Mouse (Mus musculus): ENCODE results near the gene Scd4. TPM values are rescaled to one million over a fixed set of nuclear protein-coding genes. Genes with fewer than 3 reads are reported as not detected.

Scd4 gene
- total and polyA plus RNA-seq, 3 experiments = 0.13 to 0.44 (median 0.23) TPM

GRCm38 (mm10) chr19:44392339-44393009, 59.6 kb downstream of the Scd4 start:
- no peaks in the 10 kb centered on the region for H3K36me3 ChIP-seq (replicated peaks)
- peaks cover 84% of the 10 kb centered on the region for H3K4me1 ChIP-seq (ENCODE audit: insufficient read depth, low read depth, low read length)
- H3K9me3 ChIP-seq (replicated peaks) = no peaks in the 10 kb centered on the region
- no peaks in the 10 kb centered on the region for H3K27me3 ChIP-seq (ENCODE audit: insufficient read depth, low read length)
- no peak for TF ChIP-seq GATA2 (IDR thresholded peaks at IDR 0.05; ENCODE audit: borderline replicate concordance, low read depth, low read length)
- TF ChIP-seq TAL1 (conservative IDR thresholded peaks at IDR 0.05; ENCODE audit: low read depth, low read length) = no peak
- TF ChIP-seq GATA1 (IDR thresholded peaks at IDR 0.05; ENCODE audit: borderline replicate concordance, low read length) = no peak
- no peak for TF ChIP-seq CTCF (IDR thresholded peaks at IDR 0.05; ENCODE audit: low read depth, low read length)
- no peak for TF ChIP-seq POLR2AphosphoS5 (IDR thresholded peaks at IDR 0.05; ENCODE audit: insufficient replicate concordance, low read depth, low read length)
- ATAC-seq (ENCODE audit: extremely low read depth, insufficient number of reproducible peaks, low FRiP score, poor library complexity, severe bottlenecking) (no peak), DNase-seq (ENCODE audit: low spot score) (no peak)
- no peak overlapping the region for H3K4me3 ChIP-seq (ENCODE audit: low read depth, low read length)

GRCm38 (mm10) chr19:44393962-44394422, 61.1 kb downstream of the Scd4 start:
- Histone ChIP-seq H3K9me3 (replicated peaks) (no peaks in the 10 kb centered on the region), H3K4me3 (ENCODE audit: low read depth, low read length) (no peak overlapping the region), H3K36me3 (replicated peaks) (no peaks in the 10 kb centered on the region), H3K27me3 (ENCODE audit: insufficient read depth, low read length) (0 out of 2 replicates have a peak, but pooled peaks cover 2% of the 10 kb centered on the region), H3K4me1 (ENCODE audit: insufficient read depth, low read depth, low read length) (peaks cover 76% of the 10 kb centered on the region)
- DNase-seq (ENCODE audit: low spot score) = peak; percentile 29
- ATAC-seq (ENCODE audit: extremely low read depth, insufficient number of reproducible peaks, low FRiP score, poor library complexity, severe bottlenecking) = no peak; the same call in 1 of the 2 replicates
- TF ChIP-seq GATA2 (IDR thresholded peaks at IDR 0.05; ENCODE audit: borderline replicate concordance, low read depth, low read length) (no peak), CTCF (IDR thresholded peaks at IDR 0.05; ENCODE audit: low read depth, low read length) (no peak), POLR2AphosphoS5 (IDR thresholded peaks at IDR 0.05; ENCODE audit: insufficient replicate concordance, low read depth, low read length) (no peak), GATA1 (IDR thresholded peaks at IDR 0.05; ENCODE audit: borderline replicate concordance, low read length) (no peak), TAL1 (conservative IDR thresholded peaks at IDR 0.05; ENCODE audit: low read depth, low read length) (no peak)

GRCm38 (mm10) chr19:44394972-44395371, 62.1 kb downstream of the Scd4 start:
- Histone ChIP-seq H3K9me3 (replicated peaks) (no peaks in the 10 kb centered on the region; the same call in 1 of the 2 replicates), H3K36me3 (replicated peaks) (no peaks in the 10 kb centered on the region), H3K4me1 (ENCODE audit: insufficient read depth, low read depth, low read length) (peaks cover 66% of the 10 kb centered on the region), H3K4me3 (ENCODE audit: low read depth, low read length) (no peak overlapping the region; the same call in 1 of the 2 replicates), H3K27me3 (ENCODE audit: insufficient read depth, low read length) (peaks cover 4% of the 10 kb centered on the region)
- no peak; the same call in 1 of the 2 replicates for ATAC-seq (ENCODE audit: extremely low read depth, insufficient number of reproducible peaks, low FRiP score, poor library complexity, severe bottlenecking)
- DNase-seq (ENCODE audit: low spot score) = peak; percentile 43
- TF ChIP-seq POLR2AphosphoS5 (IDR thresholded peaks at IDR 0.05; ENCODE audit: insufficient replicate concordance, low read depth, low read length) (no peak), CTCF (IDR thresholded peaks at IDR 0.05; ENCODE audit: low read depth, low read length) (no peak), TAL1 (conservative IDR thresholded peaks at IDR 0.05; ENCODE audit: low read depth, low read length) (peak; percentile 60), GATA1 (IDR thresholded peaks at IDR 0.05; ENCODE audit: borderline replicate concordance, low read length) (no peak)

Other genes starting within 250 kb of the Scd4 start
- gene Chuk, start 225.6 kb upstream of the Scd4 start, total RNA-seq (2014; fragmentation: Nextera tagmentation) = 48.4 and 54.9 TPM in 2 replicates
- gene Chuk, start 225.6 kb upstream of the Scd4 start, total RNA-seq (2017) = 77.6 and 94.1 TPM in 2 replicates
- 13.8 and 14.3 TPM in 2 replicates for gene Chuk, start 225.6 kb upstream of the Scd4 start, polyA plus RNA-seq (2012)
- gene Cwf19l1, start 197.2 kb upstream of the Scd4 start, total RNA-seq (2014; fragmentation: Nextera tagmentation) = 23.0 and 35.2 TPM in 2 replicates
- gene Cwf19l1, start 197.2 kb upstream of the Scd4 start, total RNA-seq (2017) = 24.5 and 35.3 TPM in 2 replicates
- 5.4 and 7.4 TPM in 2 replicates for gene Cwf19l1, start 197.2 kb upstream of the Scd4 start, polyA plus RNA-seq (2012)
- gene Bloc1s2, start 186.6 kb upstream of the Scd4 start, total RNA-seq (2014; fragmentation: Nextera tagmentation) = 51.8 and 70.5 TPM in 2 replicates
- 95.4 and 102 TPM in 2 replicates for gene Bloc1s2, start 186.6 kb upstream of the Scd4 start, total RNA-seq (2017)
- gene Bloc1s2, start 186.6 kb upstream of the Scd4 start, polyA plus RNA-seq (2012) = 302 and 361 TPM in 2 replicates
- gene Pkd2l1, start 140.7 kb upstream of the Scd4 start, total RNA-seq (2014; fragmentation: Nextera tagmentation) = not detected in 2 replicates
- not detected in 2 replicates for gene Pkd2l1, start 140.7 kb upstream of the Scd4 start, total RNA-seq (2017)
- gene Pkd2l1, start 140.7 kb upstream of the Scd4 start, polyA plus RNA-seq (2012) = not detected in 2 replicates
- 0.87 and 3.8 TPM in 2 replicates for gene Scd3, start 129.8 kb upstream of the Scd4 start, total RNA-seq (2014; fragmentation: Nextera tagmentation)
- gene Scd3, start 129.8 kb upstream of the Scd4 start, total RNA-seq (2017) = 0.12 and 0.27 TPM in 2 replicates
- gene Scd3, start 129.8 kb upstream of the Scd4 start, polyA plus RNA-seq (2012) = 0.11 TPM in 1 of 2 replicates, not detected in the other
- 710 and 771 TPM in 2 replicates for gene Scd2, start 39.4 kb upstream of the Scd4 start, total RNA-seq (2014; fragmentation: Nextera tagmentation)
- 537 and 649 TPM in 2 replicates for gene Scd2, start 39.4 kb upstream of the Scd4 start, total RNA-seq (2017)
- gene Scd2, start 39.4 kb upstream of the Scd4 start, polyA plus RNA-seq (2012) = 63.8 and 97.6 TPM in 2 replicates
- gene Scd1, start 74.8 kb downstream of the Scd4 start, total RNA-seq (2014; fragmentation: Nextera tagmentation) = 0.38 and 0.63 TPM in 2 replicates
- 5.6 and 6.4 TPM in 2 replicates for gene Scd1, start 74.8 kb downstream of the Scd4 start, total RNA-seq (2017)
- gene Scd1, start 74.8 kb downstream of the Scd4 start, polyA plus RNA-seq (2012) = 6.6 TPM in 2 replicates
- gene Wnt8b, start 160.4 kb downstream of the Scd4 start, total RNA-seq (2014; fragmentation: Nextera tagmentation) = not detected in 2 replicates
- gene Wnt8b, start 160.4 kb downstream of the Scd4 start, total RNA-seq (2017) = 0.05 TPM in 1 of 2 replicates, not detected in the other
- not detected in 2 replicates for gene Wnt8b, start 160.4 kb downstream of the Scd4 start, polyA plus RNA-seq (2012)
- 0.98 and 1.4 TPM in 2 replicates for gene Sec31b, start 212.8 kb downstream of the Scd4 start, total RNA-seq (2014; fragmentation: Nextera tagmentation)
- gene Sec31b, start 212.8 kb downstream of the Scd4 start, total RNA-seq (2017) = 0.12 and 0.16 TPM in 2 replicates
- 0.21 and 0.37 TPM in 2 replicates for gene Sec31b, start 212.8 kb downstream of the Scd4 start, polyA plus RNA-seq (2012)
- gene Gm20538, start 219.7 kb downstream of the Scd4 start, total RNA-seq (2014; fragmentation: Nextera tagmentation) = not detected in 2 replicates
- not detected in 2 replicates for gene Gm20538, start 219.7 kb downstream of the Scd4 start, total RNA-seq (2017)
- not detected in 2 replicates for gene Gm20538, start 219.7 kb downstream of the Scd4 start, polyA plus RNA-seq (2012)
- gene Ndufb8, start 222.3 kb downstream of the Scd4 start, total RNA-seq (2014; fragmentation: Nextera tagmentation) = 93.1 and 136 TPM in 2 replicates
- 362 and 370 TPM in 2 replicates for gene Ndufb8, start 222.3 kb downstream of the Scd4 start, total RNA-seq (2017)
- gene Ndufb8, start 222.3 kb downstream of the Scd4 start, polyA plus RNA-seq (2012) = 214 and 238 TPM in 2 replicates
- gene Hif1an, start 229.8 kb downstream of the Scd4 start, total RNA-seq (2014; fragmentation: Nextera tagmentation) = 11.7 and 12.5 TPM in 2 replicates
- gene Hif1an, start 229.8 kb downstream of the Scd4 start, total RNA-seq (2017) = 7.4 and 9.9 TPM in 2 replicates
- gene Hif1an, start 229.8 kb downstream of the Scd4 start, polyA plus RNA-seq (2012) = 14.2 and 15.0 TPM in 2 replicates